Mouse (Mus musculus): ENCODE measurements around the gene Srprb. TPM values are rescaled to one million over a fixed set of nuclear protein-coding genes. Genes with fewer than 3 reads are reported as not detected.

Gene Srprb
- polyA plus RNA-seq, 1 experiment from 2014 or later = 51.6 TPM

Other genes starting within 250 kb of the Srprb start
- 12.1 and 13.9 TPM in 2 replicates for gene Slco2a1, start 213.4 kb downstream of the Srprb start, polyA plus RNA-seq (2015; fragmentation: Nextera tagmentation; extraction: Ambion mirVana)
- 5.6 and 7.3 TPM in 2 replicates for gene Rab6b, start 90.3 kb downstream of the Srprb start, polyA plus RNA-seq (2015; fragmentation: Nextera tagmentation; extraction: Ambion mirVana)
- 5.6 TPM in 1 of 2 replicates, not detected in the other for gene Gm20425, start 28.2 kb upstream of the Srprb start, polyA plus RNA-seq (2015; fragmentation: Nextera tagmentation; extraction: Ambion mirVana)
- gene Trf, start 28.3 kb upstream of the Srprb start, polyA plus RNA-seq (2015; fragmentation: Nextera tagmentation; extraction: Ambion mirVana) = 195 and 466 TPM in 2 replicates
- gene 1300017J02Rik, start 102.9 kb upstream of the Srprb start, polyA plus RNA-seq (2015; fragmentation: Nextera tagmentation; extraction: Ambion mirVana) = 3.2 and 6.6 TPM in 2 replicates
- 55.9 and 62.2 TPM in 2 replicates for gene Topbp1, start 103.1 kb upstream of the Srprb start, polyA plus RNA-seq (2015; fragmentation: Nextera tagmentation; extraction: Ambion mirVana)
- gene Cdv3, start 163.7 kb upstream of the Srprb start, polyA plus RNA-seq (2015; fragmentation: Nextera tagmentation; extraction: Ambion mirVana) = 90.6 and 98.6 TPM in 2 replicates